Mouse (Mus musculus) CH12.LX (cell line): Measurements from ENCODE around the gene Col23a1. TPM values are rescaled to one million over a fixed set of nuclear protein-coding genes. Genes with fewer than 3 reads are reported as not detected.

Experiments
- DNase-seq: peaks from one replicate; pipeline ENCODE4 v3.0.0-alpha.2; 2013; ENCODE audit errors: extremely low read depth
- H3K27ac ChIP-seq: 2 replicates; pipeline ENCODE4 v1.5.1; 2012; ENCODE audit warnings: low read depth, mild to moderate bottlenecking, control low read depth, moderate library complexity; ENCODE audit not compliant: insufficient read depth
- H3K27me3 ChIP-seq: replicated peaks from 2 replicates; pipeline ENCODE3; 2012; ENCODE audit warnings: inconsistent platforms
- H3K36me3 ChIP-seq, 2 experiments: replicated peaks in 1 of 2; 2 replicates each; pipeline versions ENCODE3 to v1.6.1; 2012; ENCODE audit warnings: inconsistent platforms in 1 of 2, low read length in 1 of 2, mild to moderate bottlenecking in 1 of 2, mixed read lengths in 1 of 2, moderate library complexity in 1 of 2; ENCODE audit not compliant: control insufficient read depth in 1 of 2, insufficient read depth in 1 of 2
- H3K4me1 ChIP-seq, 2 experiments: 2 replicates each; pipeline ENCODE4 v1.6.1; 2012; ENCODE audit warnings: inconsistent platforms in 1 of 2, moderate library complexity in 1 of 2; ENCODE audit not compliant: insufficient read depth in 2 of 2, control insufficient read depth in 1 of 2
- H3K4me2 ChIP-seq: 2 replicates; pipeline ENCODE4 v1.6.1; 2012; ENCODE audit warnings: low read depth, mild to moderate bottlenecking, control low read depth; ENCODE audit not compliant: poor library complexity, insufficient read depth, severe bottlenecking
- H3K4me3 ChIP-seq, 3 experiments: fragments of 150-350 bp in 1 of 3; sonication (generic) in 1 of 3; replicated peaks in 1 of 3; 2 replicates each; pipeline versions ENCODE3 to v1.5.1; 2011 to 2012; ENCODE audit warnings: low read depth in 2 of 3, low read length in 2 of 3, mild to moderate bottlenecking in 2 of 3, moderate library complexity in 2 of 3, control low read depth in 1 of 3, improper control_type of control experiment in 1 of 3, inconsistent platforms in 1 of 3, mixed read lengths in 1 of 3; ENCODE audit not compliant: poor library complexity in 1 of 3
- H3K79me2 ChIP-seq: replicated peaks from 2 replicates; pipeline ENCODE4 v1.6.1; 2012; ENCODE audit warnings: mild to moderate bottlenecking, moderate library complexity; ENCODE audit not compliant: control insufficient read depth, poor library complexity, insufficient read depth, severe bottlenecking; ENCODE audit errors: extremely low read depth
- H3K9ac ChIP-seq: 2 replicates; pipeline ENCODE4 v1.6.1; 2012; ENCODE audit warnings: low read depth, mild to moderate bottlenecking, control low read depth, moderate library complexity; ENCODE audit not compliant: insufficient read depth
- H3K9me3 ChIP-seq: replicated peaks from 2 replicates; pipeline ENCODE3; 2012; ENCODE audit warnings: low read length, inconsistent platforms, mixed read lengths
- CHD2 ChIP-seq: IDR thresholded peaks from 2 replicates; pipeline ENCODE4 v1.6.1; 2011; ENCODE audit warnings: low read length, improper control_type of control experiment
- CTCF ChIP-seq, 2 experiments: IDR thresholded peaks in 1 of 2; conservative IDR thresholded peaks in 1 of 2; 2 replicates each; pipeline ENCODE4 v1.5.1; 2011 to 2012; ENCODE audit warnings: low read depth in 2 of 2, low read length in 2 of 2, improper control_type of control experiment in 1 of 2, inconsistent platforms in 1 of 2, mild to moderate bottlenecking in 1 of 2, moderate library complexity in 1 of 2
- E2F4 ChIP-seq: IDR thresholded peaks from 2 replicates; pipeline ENCODE4 v1.6.1; 2011; ENCODE audit warnings: low read depth, low read length, improper control_type of control experiment; ENCODE audit not compliant: insufficient replicate concordance
- ELF1 ChIP-seq: IDR thresholded peaks from 2 replicates; pipeline ENCODE4 v1.6.1; 2014; ENCODE audit warnings: low read depth, mild to moderate bottlenecking, inconsistent platforms, low read length, improper control_type of control experiment
- EP300 ChIP-seq: IDR thresholded peaks from 2 replicates; pipeline ENCODE4 v1.6.1; 2011; ENCODE audit warnings: low read length, improper control_type of control experiment
- GABPA ChIP-seq: IDR thresholded peaks from 2 replicates; pipeline ENCODE4 v1.6.1; 2012; ENCODE audit warnings: low read depth, low read length, improper control_type of control experiment, inconsistent platforms; ENCODE audit not compliant: insufficient replicate concordance
- HCFC1 ChIP-seq: IDR thresholded peaks from 2 replicates; pipeline ENCODE4 v1.6.1; 2012; ENCODE audit warnings: low read depth, mild to moderate bottlenecking, inconsistent platforms, low read length, improper control_type of control experiment
- IRF4 ChIP-seq: IDR thresholded peaks from 2 replicates; pipeline ENCODE4 v1.6.1; 2014; ENCODE audit warnings: low read depth, mild to moderate bottlenecking, inconsistent platforms, low read length, improper control_type of control experiment
- JUN ChIP-seq: IDR thresholded peaks from 2 replicates; pipeline ENCODE4 v1.6.1; 2011; ENCODE audit warnings: low read depth, mild to moderate bottlenecking, low read length, improper control_type of control experiment, moderate library complexity; ENCODE audit not compliant: insufficient read depth
- KAT2A ChIP-seq: IDR thresholded peaks from 2 replicates; pipeline ENCODE4 v1.6.1; 2012; ENCODE audit warnings: low read length, improper control_type of control experiment, inconsistent platforms; ENCODE audit not compliant: insufficient replicate concordance
- MAFK ChIP-seq: IDR thresholded peaks from 2 replicates; pipeline ENCODE4 v1.6.1; 2011; ENCODE audit warnings: low read length, improper control_type of control experiment; ENCODE audit not compliant: insufficient replicate concordance
- MEF2A ChIP-seq: IDR thresholded peaks from 2 replicates; pipeline ENCODE4 v1.6.1; 2014; ENCODE audit warnings: low read depth, mild to moderate bottlenecking, inconsistent platforms, low read length, improper control_type of control experiment, borderline replicate concordance
- MXI1 ChIP-seq: IDR thresholded peaks from 2 replicates; pipeline ENCODE4 v1.6.1; 2011; ENCODE audit warnings: mild to moderate bottlenecking, low read depth, low read length, improper control_type of control experiment
- NRF1 ChIP-seq: IDR thresholded peaks from 2 replicates; pipeline ENCODE4 v1.6.1; 2014; ENCODE audit warnings: low read depth, mild to moderate bottlenecking, inconsistent platforms, low read length, improper control_type of control experiment, moderate library complexity
- POLR2A ChIP-seq: IDR thresholded peaks from 2 replicates; pipeline ENCODE4 v1.6.1; 2011; ENCODE audit warnings: low read depth, mild to moderate bottlenecking, improper control_type of control experiment, low read length
- POLR2AphosphoS2 ChIP-seq: IDR thresholded peaks from 2 replicates; pipeline ENCODE4 v1.6.1; 2011; ENCODE audit warnings: low read depth, low read length, improper control_type of control experiment
- RAD21 ChIP-seq: IDR thresholded peaks from 2 replicates; pipeline ENCODE4 v1.6.1; 2011; ENCODE audit warnings: low read depth, mild to moderate bottlenecking, low read length, improper control_type of control experiment, moderate library complexity
- SMC3 ChIP-seq: IDR thresholded peaks from 2 replicates; pipeline ENCODE4 v1.6.1; 2011; ENCODE audit warnings: low read depth, low read length, improper control_type of control experiment
- TBP ChIP-seq: conservative IDR thresholded peaks from 2 replicates; pipeline ENCODE4 v1.6.1; 2011; ENCODE audit warnings: low read depth, low read length, improper control_type of control experiment
- USF1 ChIP-seq: IDR thresholded peaks from 2 replicates; pipeline ENCODE4 v1.6.1; 2014; ENCODE audit warnings: low read depth, mild to moderate bottlenecking, inconsistent platforms, low read length, improper control_type of control experiment
- USF2 ChIP-seq: conservative IDR thresholded peaks from 2 replicates; pipeline ENCODE4 v1.6.1; 2011; ENCODE audit warnings: low read depth, low read length, improper control_type of control experiment
- ZC3H11A ChIP-seq: IDR thresholded peaks from 2 replicates; pipeline ENCODE4 v1.6.1; 2012; ENCODE audit warnings: low read depth, mild to moderate bottlenecking, inconsistent platforms, low read length, improper control_type of control experiment
- ZNF384 ChIP-seq: IDR thresholded peaks from 2 replicates; pipeline ENCODE4 v1.6.1; 2012; ENCODE audit warnings: low read depth, low read length, improper control_type of control experiment, inconsistent platforms
- dilution Hi-C: fragments of 300-500 bp; cut with MboI; formaldehyde crosslinking; loops from 2 replicates; pipeline ENCODE4 v1.14.3; 2020; ENCODE audit warnings: low sequenced_read_pairs; ENCODE audit not compliant: extremely low pct_unique_long_range_greater_than_20kb, extremely low pct_ligation_motif_present
- in situ Hi-C: fragments of 300-500 bp; cut with MboI; formaldehyde crosslinking; loops from 3 replicates; pipeline ENCODE4 v1.14.3; 2019; ENCODE audit warnings: low sequenced_read_pairs, low pct_ligation_motif_present, low pct_unique_long_range_greater_than_20kb, mixed read lengths
- polyA plus RNA-seq: library from polyadenylated mRNA; unstranded; fragments of >175 nt; gene quantifications from 2 replicates; pipeline ENCODE4 v1.2.1, GENCODE M21; 2012; ENCODE audit warnings: low read depth; ENCODE audit not compliant: insufficient read length
- total RNA-seq, 2 experiments: library from RNA; depleted of rRNA; stranded (reverse); fragments of 300-350 nt in 1 of 2; fragments of >200 nt in 1 of 2; gene quantifications; 2 replicates each; pipeline ENCODE4 v1.2.3; 2012 to 2014

Gene Col23a1
- total and polyA plus RNA-seq, 3 experiments: 0.04 to 0.20 (median 0.08) TPM

DNA sequence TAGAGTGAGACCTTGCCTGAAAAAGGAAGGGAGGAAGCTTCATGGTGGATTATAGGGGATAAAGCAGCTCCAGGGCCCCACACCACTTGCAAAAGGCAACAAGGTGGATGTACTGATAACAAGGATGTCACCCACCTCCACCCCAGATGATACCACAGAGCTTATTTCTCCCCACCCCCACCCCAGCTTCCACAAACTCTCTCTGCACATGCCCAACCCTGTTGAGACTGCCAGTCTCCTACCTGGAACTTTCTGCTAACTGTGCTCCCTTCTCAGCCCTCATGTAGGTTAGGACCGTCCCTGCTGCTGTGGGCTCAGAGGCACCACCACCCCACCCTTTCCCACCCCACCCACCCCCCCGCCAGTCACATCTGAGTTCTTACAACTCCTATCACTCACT lies 154.1 kb downstream of the Col23a1 start:
- no peak overlapping the region for H3K9ac ChIP-seq
- H3K4me1 ChIP-seq: no peaks in the 10 kb centered on the region
- H3K27me3 ChIP-seq: peaks cover 37% of the 10 kb centered on the region
- dilution Hi-C loops: no loop called here
- H3K4me3 ChIP-seq: no peak overlapping the region
- H3K4me2 ChIP-seq: no peak overlapping the region
- no peaks in the 10 kb centered on the region for H3K36me3 ChIP-seq
- no peaks in the 10 kb centered on the region for H3K79me2 ChIP-seq
- no peaks in the 10 kb centered on the region for H3K9me3 ChIP-seq
- TF ChIP-seq EP300 (no peak), IRF4 (no peak), MAFK (no peak), ELF1 (no peak)
- in situ Hi-C loops: no loop called here
- H3K27ac ChIP-seq: no peak overlapping the region
- DNase-seq: no peak

DNA sequence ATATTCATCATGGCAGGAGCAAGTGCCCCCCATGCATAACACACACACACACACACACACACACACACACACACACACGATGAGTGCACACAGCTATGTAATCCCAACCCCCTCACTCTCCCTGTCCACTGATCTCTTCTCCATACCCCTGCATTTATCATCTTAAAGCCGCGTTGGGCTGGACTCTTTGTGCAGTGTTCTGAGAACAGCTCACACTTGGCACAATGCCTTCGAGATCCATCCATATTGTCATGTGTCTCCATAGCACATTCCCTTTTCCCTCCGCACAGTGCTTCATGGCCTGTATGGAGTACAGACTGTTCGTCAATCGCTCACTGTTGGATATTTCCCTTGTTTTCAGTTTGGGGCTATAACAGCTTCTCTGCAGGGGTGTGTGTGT lies 154.9 kb downstream of the Col23a1 start:
- Histone ChIP-seq H3K27me3 (peaks cover 45% of the 10 kb centered on the region), H3K9me3 (no peaks in the 10 kb centered on the region), H3K4me2 (no peak overlapping the region), H3K79me2 (no peaks in the 10 kb centered on the region), H3K27ac (no peak overlapping the region), H3K36me3 (no peaks in the 10 kb centered on the region), H3K4me3 (no peak overlapping the region), H3K9ac (no peak overlapping the region), H3K4me1 (no peaks in the 10 kb centered on the region)
- TF ChIP-seq USF2 (no peak), ZC3H11A (no peak), POLR2A (no peak), JUN (no peak), ZNF384 (no peak), NRF1 (no peak), IRF4 (no peak)
- in situ Hi-C loops: no loop called here
- DNase-seq: no peak
- dilution Hi-C loops: no loop called here

DNA sequence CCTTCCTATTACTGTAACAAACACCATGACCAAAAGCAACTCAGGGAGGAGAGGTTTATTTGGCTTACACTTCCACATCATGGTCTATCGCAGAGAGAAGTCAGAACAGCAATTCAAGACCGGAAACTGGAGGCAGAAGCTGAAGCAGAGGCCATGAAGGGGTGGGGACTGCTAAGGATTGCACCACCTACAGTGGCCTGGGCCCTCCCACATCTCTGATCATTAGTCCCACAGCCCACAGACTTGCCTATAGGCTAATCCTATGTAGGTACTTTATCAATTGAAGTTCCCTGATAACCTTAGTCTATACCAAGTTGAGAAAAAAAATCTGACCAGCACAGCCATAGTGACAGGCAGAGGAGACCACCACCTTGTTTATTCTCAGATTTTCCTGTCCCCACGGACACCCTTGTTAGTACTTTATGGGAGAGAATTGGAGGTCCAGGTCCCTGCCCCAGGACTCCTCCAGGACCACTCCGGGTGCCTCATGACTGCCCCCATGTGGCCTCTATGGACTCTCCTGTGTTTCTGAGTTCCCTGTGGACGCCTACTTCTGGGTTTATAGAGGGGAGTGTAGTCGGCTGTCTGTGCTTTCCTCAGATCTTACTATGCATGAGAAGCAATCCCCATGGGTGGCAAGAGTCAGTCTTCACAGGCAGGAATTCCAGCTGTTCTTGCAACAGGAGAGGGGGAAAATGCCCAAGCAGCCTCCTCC lies 157.1 kb downstream of the Col23a1 start:
- TF ChIP-seq TBP (no peak), POLR2AphosphoS2 (no peak), EP300 (no peak), SMC3 (peak; percentile 84), CTCF (conservative IDR thresholded peaks at IDR 0.05 in 1 of 2, IDR thresholded peaks at IDR 0.05 in 1 of 2; ENCODE audit: low read depth in 2 of 2, low read length in 2 of 2) (peak; percentile 65 to 81), USF2 (no peak), RAD21 (peak; percentile 59), KAT2A (no peak), USF1 (no peak), ELF1 (no peak), MEF2A (no peak), CHD2 (no peak), ZNF384 (no peak), GABPA (no peak), E2F4 (no peak), HCFC1 (no peak), MXI1 (no peak)
- no peak overlapping the region for H3K9ac ChIP-seq
- H3K4me3 ChIP-seq: no peak overlapping the region
- peak; percentile 27 for DNase-seq
- H3K9me3 ChIP-seq: no peaks in the 10 kb centered on the region
- H3K36me3 ChIP-seq: no peaks in the 10 kb centered on the region
- no peaks in the 10 kb centered on the region for H3K4me1 ChIP-seq
- peaks cover 63% of the 10 kb centered on the region for H3K27me3 ChIP-seq
- H3K79me2 ChIP-seq: no peaks in the 10 kb centered on the region
- in situ Hi-C loops (no loop called here), dilution Hi-C loops (no loop called here)
- no peak overlapping the region for H3K27ac ChIP-seq
- H3K4me2 ChIP-seq: no peak overlapping the region
